Mouse (Mus musculus): ENCODE results near the gene Hfe.
"Not testable (repeated sequence)": the region's sequence is repeated elsewhere in the genome, so short reads cannot be mapped to it uniquely, and the experiment has no call there.

The Hfe gene

GRCm38 (mm10) chr13:23716261-23717042 lies 5.8 kb upstream of the Hfe start:
- DNase-seq (ENCODE audit: low spot score in 2 of 2) = no peak

- no peak for DNase-seq (ENCODE audit: low spot score in 2 of 2)
Observed at GRCm38 (mm10) chr13:23709714-23710373, 810 bp downstream of the Hfe start.

- no peak for DNase-seq (ENCODE audit: low spot score in 2 of 2)
Observed at GRCm38 (mm10) chr13:23708654-23709053, 2.0 kb downstream of the Hfe start.

- DNase-seq (ENCODE audit: low spot score in 2 of 2) = no peak
Observed at GRCm38 (mm10) chr13:23708041-23708440, 2.6 kb downstream of the Hfe start.

GRCm38 (mm10) chr13:23706771-23707170 lies 3.9 kb downstream of the Hfe start:
- DNase-seq (ENCODE audit: low spot score in 2 of 2) = no peak

- no peak for DNase-seq (ENCODE audit: low spot score in 2 of 2)
Observed at GRCm38 (mm10) chr13:23705751-23706356, 4.8 kb downstream of the Hfe start.

- DNase-seq (ENCODE audit: low spot score in 2 of 2) = not testable (repeated sequence)
Observed at GRCm38 (mm10) chr13:23702801-23703200, 7.9 kb downstream of the Hfe start.

GRCm38 (mm10) chr13:23702220-23702619 lies 8.4 kb downstream of the Hfe start:
- no peak for DNase-seq (ENCODE audit: low spot score in 2 of 2)

GRCm38 (mm10) chr13:23700786-23701520 lies 9.7 kb downstream of the Hfe start:
- peak in 1 of 2 experiments; percentile 89 for DNase-seq (ENCODE audit: low spot score in 2 of 2)

GRCm38 (mm10) chr13:23699767-23700166 lies 10.9 kb downstream of the Hfe start:
- DNase-seq (ENCODE audit: low spot score in 2 of 2) = no peak

GRCm38 (mm10) chr13:23698996-23699395 lies 11.7 kb downstream of the Hfe start:
- DNase-seq (ENCODE audit: low spot score in 2 of 2) = no peak

- DNase-seq (ENCODE audit: low spot score in 2 of 2) = peak; percentile 97 to 100
Observed at GRCm38 (mm10) chr13:23698300-23698693, 12.4 kb downstream of the Hfe start, which contains the start of gene Hist1h4c. Gene Hist1h4c (minus strand): TSS chr13:23698454.

GRCm38 (mm10) chr13:23697491-23698299 lies 13.0 kb downstream of the Hfe start:
- DNase-seq (ENCODE audit: low spot score in 2 of 2) = peak in 1 of 2 experiments; percentile 51

- no peak for DNase-seq (ENCODE audit: low spot score in 2 of 2)
Observed at GRCm38 (mm10) chr13:23696061-23696474, 14.6 kb downstream of the Hfe start.

- DNase-seq (ENCODE audit: low spot score in 2 of 2) = no peak
Observed at GRCm38 (mm10) chr13:23695514-23695913, 15.1 kb downstream of the Hfe start, which contains the start of gene Hist1h1t. Gene Hist1h1t (plus strand): TSS chr13:23695814.

- DNase-seq (ENCODE audit: low spot score in 2 of 2) = no peak
Observed at GRCm38 (mm10) chr13:23694956-23695355, 15.7 kb downstream of the Hfe start.

GRCm38 (mm10) chr13:23693856-23694440 lies 16.7 kb downstream of the Hfe start:
- no peak for DNase-seq (ENCODE audit: low spot score in 2 of 2)

GRCm38 (mm10) chr13:23689459-23689858 lies 21.2 kb downstream of the Hfe start:
- no peak for DNase-seq (ENCODE audit: low spot score in 2 of 2)

- DNase-seq (ENCODE audit: low spot score in 2 of 2) = no peak
Observed at GRCm38 (mm10) chr13:23688956-23689355, 21.7 kb downstream of the Hfe start.

GRCm38 (mm10) chr13:23687907-23688306 lies 22.7 kb downstream of the Hfe start:
- DNase-seq (ENCODE audit: low spot score in 2 of 2) = no peak

- no peak for DNase-seq (ENCODE audit: low spot score in 2 of 2)
Observed at GRCm38 (mm10) chr13:23687181-23687580, 23.5 kb downstream of the Hfe start.

Measured in left cerebral cortex, adult 9 months (tissue).